8 mouse cellular contexts compared by ENCODE assay signal in genomic region chr3:103057752-103058151, GRCm38 (mm10). TPM values are rescaled to one million over a fixed set of nuclear protein-coding genes. Genes with fewer than 3 reads are reported as not detected.
DNase-seq lines count a peak whose midpoint lies in the region; ATAC-seq and TF ChIP-seq lines count a peak whose summit lies in the region.

No protein-coding gene starts in this region.

- H3K4me3 ChIP-seq in gastrocnemius, adult 2 months = peak overlapping the region; percentile 80
- peak overlapping the region; percentile 69 for H3K4me3 ChIP-seq in limb, embryonic 11.5 days (ENCODE audit: low read depth, low read length)
- peak overlapping the region; percentile 67 for H3K4me3 ChIP-seq in neural tube, embryonic 11.5 days (ENCODE audit: low read depth, low read length)

- H3K4me2 ChIP-seq in limb, embryonic 11.5 days (ENCODE audit: low read depth, severe bottlenecking) = peak overlapping the region; percentile 83
- peak overlapping the region; percentile 46 for H3K4me2 ChIP-seq in neural tube, embryonic 11.5 days (ENCODE audit: low read depth)

- H3K27ac ChIP-seq in gastrocnemius, adult 2 months = peak overlapping the region; percentile 91
- H3K27ac ChIP-seq in limb, embryonic 11.5 days (replicated peaks; ENCODE audit: low read depth, low read length) = no peak overlapping the region
- 0 out of 2 replicates have a peak overlapping the region, but pooled peaks have one; percentile 53 for H3K27ac ChIP-seq in neural tube, embryonic 11.5 days (ENCODE audit: low read depth, low read length)

- H3K36me3 ChIP-seq in limb, embryonic 11.5 days (ENCODE audit: control insufficient read depth, insufficient read depth, low read length) = peaks cover 13% of the 10 kb centered on the region
- peaks cover 7% of the 10 kb centered on the region; the same call in 1 of the 2 replicates for H3K36me3 ChIP-seq in neural tube, embryonic 11.5 days (ENCODE audit: control insufficient read depth, insufficient read depth, low read length)

- H3K9ac ChIP-seq in limb, embryonic 11.5 days (ENCODE audit: low read length) = no peak overlapping the region
- H3K9ac ChIP-seq in neural tube, embryonic 11.5 days (ENCODE audit: low read length) = peak overlapping the region; percentile 32; the same call in 1 of the 2 replicates

- H3K4me1 ChIP-seq in limb, embryonic 11.5 days (ENCODE audit: control insufficient read depth, insufficient read depth, low read length) = no peaks in the 10 kb centered on the region
- no peaks in the 10 kb centered on the region; the same call in 1 of the 2 replicates for H3K4me1 ChIP-seq in neural tube, embryonic 11.5 days (ENCODE audit: control insufficient read depth, insufficient read depth, low read length)

- ATAC-seq in limb, embryonic 11.5 days (ENCODE audit: insufficient number of reproducible peaks, low FRiP score, low TSS enrichment, low read depth) = peak; percentile 69
- ATAC-seq in neural tube, embryonic 11.5 days (ENCODE audit: insufficient read depth, low FRiP score, low TSS enrichment) = peak; percentile 81

- no peaks in the 10 kb centered on the region for H3K9me3 ChIP-seq in limb, embryonic 11.5 days (ENCODE audit: control insufficient read depth, low read length)
- H3K9me3 ChIP-seq in neural tube, embryonic 11.5 days (ENCODE audit: control insufficient read depth, low read length) = no peaks in the 10 kb centered on the region

- 6% methylated on average over 10 of the region's 10 CpGs for WGBS in limb, embryonic 11.5 days
- 3% methylated on average over 10 of the region's 10 CpGs for WGBS in neural tube, embryonic 11.5 days

- DNase-seq in gastrocnemius, adult 2 months = peak; percentile 18
- DNase-seq in gastrocnemius, postnatal 25 days = no peak
- DNase-seq in urinary bladder, postnatal 14 days (ENCODE audit: low spot score) = peak; percentile 13
- no peak for DNase-seq in urinary bladder, postnatal 4 days (ENCODE audit: low spot score in 2 of 2)
- DNase-seq in limb, embryonic 11.5 days (ENCODE audit: low spot score) = no peak
- DNase-seq in neural tube, embryonic 11.5 days (ENCODE audit: low spot score) = no peak
- no peak for DNase-seq in left cerebral cortex, adult 18-20 months (ENCODE audit: low spot score in 2 of 2)
- no peak for DNase-seq in kidney, postnatal 36 days

- H3K27me3 ChIP-seq in limb, embryonic 11.5 days (ENCODE audit: control insufficient read depth, insufficient read depth, low read length) = no peaks in the 10 kb centered on the region
- H3K27me3 ChIP-seq in neural tube, embryonic 11.5 days (ENCODE audit: control insufficient read depth, insufficient read depth, low read length) = no peaks in the 10 kb centered on the region

- no peak for TF ChIP-seq CTCF in gastrocnemius, adult 2 months (IDR thresholded peaks at IDR 0.05)

- intact Hi-C loops in gastrocnemius, adult 2 months (cut with DNase I) = loop anchor here (5.0 kb wide), 1 partner anchor 110 kb away; no protein-coding TSS in a partner anchor

RNA-seq across cellular contexts. Expression of gene Nras, which starts 0.3 kb away (rescaled TPM):
- 10 to 100 TPM; 50.1 to 53.5 TPM for total RNA-seq in gastrocnemius, adult 2 months (2021)
- 10 to 100 TPM; 46.3 to 53.7 TPM for total RNA-seq in gastrocnemius, postnatal 25 days (2021)
- polyA plus RNA-seq in limb, embryonic 11.5 days (2014; fragmentation: Nextera tagmentation; extraction: Ambion mirVana) = 105 and 115 TPM in 2 replicates
- polyA plus RNA-seq in neural tube, embryonic 11.5 days (2014; fragmentation: Nextera tagmentation; extraction: Ambion mirVana) = 143 and 152 TPM in 2 replicates
- 10 to 100 TPM; 59.2 to 66.1 TPM for total RNA-seq in left cerebral cortex, adult 18-20 months (2021)

RNA-seq across cellular contexts. Expression of gene Ampd1, which starts 16.1 kb away (rescaled TPM):
- 1,000 to 10,000 TPM; 1,020 to 1,179 TPM for total RNA-seq in gastrocnemius, adult 2 months (2021)
- total RNA-seq in gastrocnemius, postnatal 25 days (2021) = 1,000 to 10,000 TPM in 1 of 2 experiments, 100 to 1,000 TPM in 1; 892 to 1,174 TPM
- not detected in 2 replicates for polyA plus RNA-seq in limb, embryonic 11.5 days (2014; fragmentation: Nextera tagmentation; extraction: Ambion mirVana)
- 0.20 and 1.4 TPM in 2 replicates for polyA plus RNA-seq in neural tube, embryonic 11.5 days (2014; fragmentation: Nextera tagmentation; extraction: Ambion mirVana)
- not detected for total RNA-seq in left cerebral cortex, adult 18-20 months (2021)

RNA-seq across cellular contexts. Expression of gene Csde1, which starts 37.5 kb away (rescaled TPM):
- 1,000 to 10,000 TPM in 1 of 2 experiments, 100 to 1,000 TPM in 1; 962 to 1,109 TPM for total RNA-seq in gastrocnemius, adult 2 months (2021)
- total RNA-seq in gastrocnemius, postnatal 25 days (2021) = 100 to 1,000 TPM; 791 to 814 TPM
- polyA plus RNA-seq in limb, embryonic 11.5 days (2014; fragmentation: Nextera tagmentation; extraction: Ambion mirVana) = 473 and 488 TPM in 2 replicates
- 520 and 526 TPM in 2 replicates for polyA plus RNA-seq in neural tube, embryonic 11.5 days (2014; fragmentation: Nextera tagmentation; extraction: Ambion mirVana)
- total RNA-seq in left cerebral cortex, adult 18-20 months (2021) = 100 to 1,000 TPM; 234 to 238 TPM

RNA-seq across cellular contexts. Expression of gene Dennd2c, which starts 44.7 kb away (rescaled TPM):
- 1 to 10 TPM; 2.3 to 2.5 TPM for total RNA-seq in gastrocnemius, adult 2 months (2021)
- 1 to 10 TPM; 1.6 to 2.4 TPM for total RNA-seq in gastrocnemius, postnatal 25 days (2021)
- 3.7 and 3.8 TPM in 2 replicates for polyA plus RNA-seq in limb, embryonic 11.5 days (2014; fragmentation: Nextera tagmentation; extraction: Ambion mirVana)
- polyA plus RNA-seq in neural tube, embryonic 11.5 days (2014; fragmentation: Nextera tagmentation; extraction: Ambion mirVana) = 2.8 and 3.5 TPM in 2 replicates
- under 1 TPM; 0.21 to 0.30 TPM for total RNA-seq in left cerebral cortex, adult 18-20 months (2021)

Comparison
In these comparisons a context has a peak if more than half of its experiments do, and no peak if none do; other contexts are left out.
1. DNase-seq: peak in gastrocnemius, adult 2 months (single experiment) and urinary bladder, postnatal 14 days (single experiment); none in gastrocnemius, postnatal 25 days (single experiment), urinary bladder, postnatal 4 days (0 of 2), limb, embryonic 11.5 days (single experiment), neural tube, embryonic 11.5 days (single experiment), left cerebral cortex, adult 18-20 months (0 of 2) and kidney, postnatal 36 days (0 of 2).
2. RNA of gene Ampd1, which starts 16.1 kb away (total RNA-seq): 1,020 to 1,179 TPM in gastrocnemius, adult 2 months and 892 to 1,174 TPM in gastrocnemius, postnatal 25 days; not detected in left cerebral cortex, adult 18-20 months; every median in the first group is over 100 times any median in the second.
3. Peak in every context shown above with its lines, with median percentiles within 50 percentile points of each other: H3K4me3 ChIP-seq.